ENCODE assay signal across 18 mouse cellular contexts in the genomic region with DNA sequence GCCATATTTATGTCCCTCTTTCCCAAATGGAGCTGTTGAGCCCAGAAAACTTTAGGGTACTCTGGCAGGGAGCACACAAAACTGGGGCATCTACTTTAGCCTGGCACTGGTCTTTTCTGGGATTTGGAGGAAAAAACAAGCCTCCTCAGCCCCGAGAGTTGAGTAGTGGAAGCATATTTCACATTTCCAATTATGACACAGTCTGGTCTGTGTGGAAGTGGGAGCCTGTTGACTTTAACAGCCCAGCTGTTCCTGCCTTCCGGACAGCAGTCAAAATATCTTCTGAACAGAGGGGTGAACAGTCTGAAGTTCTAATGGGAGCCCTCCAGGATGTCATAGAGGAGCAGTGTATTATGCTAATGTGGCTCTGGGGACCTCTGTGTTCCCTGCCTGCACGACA.
"Had no signal": no experiment of that assay in that cellular context is flagged by ENCODE, and none has a peak within 500 bp of the region (broad histone marks: within the 10 kb centered on the region; RNA-seq: fewer than 3 reads in every experiment).

No protein-coding gene starts in this region.

- H3K4me3 ChIP-seq: left cerebral cortex, adult 2 months; liver, embryonic 15.5 days; midbrain, embryonic 12.5 days; midbrain, embryonic 15.5 days; neural tube, embryonic 12.5 days; neural tube, embryonic 15.5 days had no signal

- H3K9me3 ChIP-seq: liver, embryonic 15.5 days; midbrain, embryonic 12.5 days; midbrain, embryonic 15.5 days; neural tube, embryonic 12.5 days; neural tube, embryonic 15.5 days had no signal

- ATAC-seq: intestine, embryonic 16.5 days; midbrain, embryonic 15.5 days had no signal

- H3K9ac ChIP-seq: liver, embryonic 15.5 days; midbrain, embryonic 12.5 days; midbrain, embryonic 15.5 days; neural tube, embryonic 12.5 days; neural tube, embryonic 15.5 days had no signal

- H3K27ac ChIP-seq: left cerebral cortex, adult 2 months; liver, embryonic 15.5 days; macrophage; midbrain, embryonic 12.5 days; midbrain, embryonic 15.5 days; neural tube, embryonic 12.5 days; neural tube, embryonic 15.5 days; stomach, postnatal 0 days had no signal

- H3K36me3 ChIP-seq: liver, embryonic 15.5 days; midbrain, embryonic 12.5 days; midbrain, embryonic 15.5 days; neural tube, embryonic 12.5 days; neural tube, embryonic 15.5 days had no signal

- H3K4me1 ChIP-seq: liver, embryonic 15.5 days; midbrain, embryonic 12.5 days; midbrain, embryonic 15.5 days; neural tube, embryonic 15.5 days had no signal

- H3K4me2 ChIP-seq: liver, embryonic 15.5 days; midbrain, embryonic 12.5 days; midbrain, embryonic 15.5 days; neural tube, embryonic 12.5 days; neural tube, embryonic 15.5 days had no signal

- H3K27me3 ChIP-seq: liver, embryonic 15.5 days; midbrain, embryonic 12.5 days; midbrain, embryonic 15.5 days; neural tube, embryonic 12.5 days; neural tube, embryonic 15.5 days had no signal

- DNase-seq: kidney, adult 18-20 months; layer of hippocampus, postnatal 36 days; lung, adult 18-20 months; right cerebral cortex, adult 18-20 months; right cerebral cortex, postnatal 14 days; right cerebral cortex, postnatal 4 days; thymus, adult 2 months; thymus, postnatal 14 days; thymus, postnatal 4 days had no signal
